39 mouse cellular contexts compared by ENCODE assay signal in genomic region chr7:13450541-13450940, GRCm38 (mm10). TPM values are rescaled to one million over a fixed set of nuclear protein-coding genes. Genes with fewer than 3 reads are reported as not detected.
"Had no signal": no experiment of that assay in that cellular context is flagged by ENCODE, and none has a peak within 500 bp of the region (broad histone marks: within the 10 kb centered on the region; RNA-seq: fewer than 3 reads in every experiment).

Gene Bsph1, plus strand, starts transcription at chr7:13450841.

RNA-seq across cellular contexts. Expression of gene Bsph1, which starts in this region (rescaled TPM):
- total RNA-seq: heart, postnatal 10 days; heart, postnatal 14 days; heart, postnatal 25 days; heart, postnatal 36 days; heart, postnatal 4 days; hematopoietic stem cell, adult 5-6 weeks; hindbrain, postnatal 0 days; layer of hippocampus, adult 18-20 months; layer of hippocampus, adult 2 months; layer of hippocampus, adult 8-10 months; layer of hippocampus, postnatal 10 days; layer of hippocampus, postnatal 14 days; layer of hippocampus, postnatal 25 days; layer of hippocampus, postnatal 36 days had no signal
- polyA plus RNA-seq: heart, embryonic 11.5 days; heart, embryonic 12.5 days; heart, embryonic 13.5 days; heart, embryonic 14.5 days; heart, embryonic 15.5 days; heart, embryonic 16.5 days; heart, postnatal 0 days; hindbrain, embryonic 10.5 days; hindbrain, embryonic 11.5 days; hindbrain, embryonic 12.5 days; hindbrain, embryonic 13.5 days; hindbrain, embryonic 14.5 days; hindbrain, embryonic 15.5 days; hindbrain, embryonic 16.5 days; hindbrain, postnatal 0 days; inflammation-experienced regulatory T-cells, adult 6 months; intestine, embryonic 14.5 days; intestine, embryonic 15.5 days; intestine, embryonic 16.5 days; intestine, postnatal 0 days; kidney, adult 2 months; kidney, embryonic 14.5 days; kidney, embryonic 15.5 days; kidney, embryonic 16.5 days; kidney, postnatal 0 days; large intestine, adult 2 months had no signal
